Mouse (Mus musculus) olfactory bulb, adult 2 months (tissue): ENCODE measurements around the gene Fam19a2.

Source experiments
- CTCF ChIP-seq: fragments of 200-500 bp; IDR thresholded peaks from 2 replicates; pipeline ENCODE4 v1.5.1; 2012; ENCODE audit warnings: low read depth, mild to moderate bottlenecking, low read length, moderate library complexity; ENCODE audit not compliant: insufficient read depth
- POLR2A ChIP-seq: fragments of 200-500 bp; IDR thresholded peaks from 2 replicates; pipeline ENCODE4 v1.6.1; 2012; ENCODE audit warnings: mild to moderate bottlenecking, low read depth, low read length, moderate library complexity; ENCODE audit not compliant: insufficient read depth

GRCm38 (mm10) chr10:123525424-123525823 is 261.6 kb downstream of the Fam19a2 start:
- no peak for TF ChIP-seq CTCF
- TF ChIP-seq POLR2A: no peak
